Mouse (Mus musculus): Measurements from ENCODE around the gene E130309D02Rik. TPM values are rescaled to one million over a fixed set of nuclear protein-coding genes. Genes with fewer than 3 reads are reported as not detected.

Gene E130309D02Rik
- total RNA-seq, 1 experiment from 2014 or later: 20.7 TPM

DNA sequence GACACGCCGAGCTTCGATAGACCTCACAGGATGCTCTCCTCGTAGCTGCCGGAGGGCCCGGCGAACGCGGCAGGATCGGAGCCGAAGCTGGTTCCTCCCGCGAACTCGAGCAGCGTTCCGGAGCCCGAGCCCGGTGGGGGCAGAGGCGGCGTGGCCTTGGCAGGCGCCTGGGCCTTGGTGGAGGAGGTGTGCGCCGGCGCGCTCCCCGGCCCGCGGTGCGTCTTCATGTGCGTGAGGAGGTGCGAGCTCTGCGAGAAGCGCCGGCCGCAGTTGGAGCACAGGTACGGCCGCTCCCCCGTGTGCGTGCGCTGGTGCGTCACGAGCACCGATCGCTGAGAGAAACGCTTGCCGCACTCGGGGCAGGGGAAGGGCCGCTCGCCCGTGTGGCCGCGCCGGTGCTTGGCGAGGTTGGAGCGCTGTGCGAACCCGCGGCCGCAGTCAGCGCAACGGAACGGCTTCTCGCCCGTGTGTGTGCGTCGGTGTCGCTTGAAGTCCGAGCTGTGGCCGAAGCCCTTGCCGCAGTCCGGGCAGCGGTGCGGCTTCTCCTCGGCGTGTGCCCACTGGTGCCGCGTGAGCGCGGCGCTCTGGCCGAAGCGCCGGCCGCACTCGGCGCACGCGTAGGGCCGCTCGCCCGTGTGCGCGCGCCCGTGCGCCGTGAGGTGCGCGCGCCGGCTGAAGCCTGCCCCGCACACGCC, 61.8 kb downstream of the E130309D02Rik start:
- ATAC-seq (replicated peaks in 1 of 2; ENCODE audit: insufficient read depth in 1 of 2, low FRiP score in 2 of 2, low TSS enrichment in 1 of 2, low read depth in 1 of 2, poor library complexity in 2 of 2, severe bottlenecking in 2 of 2): no peak

GRCm38 (mm10) chr5:143252791-143253185, 62.4 kb downstream of the E130309D02Rik start:
- ATAC-seq (replicated peaks in 1 of 2; ENCODE audit: insufficient read depth in 1 of 2, low FRiP score in 2 of 2, low TSS enrichment in 1 of 2, low read depth in 1 of 2, poor library complexity in 2 of 2, severe bottlenecking in 2 of 2): no peak

GRCm38 (mm10) chr5:143252039-143252438, 63.1 kb downstream of the E130309D02Rik start:
- ATAC-seq (replicated peaks in 1 of 2; ENCODE audit: insufficient read depth in 1 of 2, low FRiP score in 2 of 2, low TSS enrichment in 1 of 2, low read depth in 1 of 2, poor library complexity in 2 of 2, severe bottlenecking in 2 of 2): no peak

Other genes with a start within 250 kb of the E130309D02Rik start
- gene Rnf216, start 202.4 kb downstream of the E130309D02Rik start, total RNA-seq (2017): 57.0 and 59.8 TPM in 2 replicates
- gene Olfr718-ps1, start 167.8 kb downstream of the E130309D02Rik start, total RNA-seq (2017): not detected in 2 replicates
- gene Rbak, start 134.6 kb downstream of the E130309D02Rik start, total RNA-seq (2017): 12.7 and 19.6 TPM in 2 replicates
- not detected in 2 replicates for gene Spdye4b, start 134.3 kb downstream of the E130309D02Rik start, total RNA-seq (2017)
- not detected in 2 replicates for gene Spdye4a, start 88.5 kb downstream of the E130309D02Rik start, total RNA-seq (2017)
- 26.0 and 28.5 TPM in 2 replicates for gene Zfp12, start 80.2 kb downstream of the E130309D02Rik start, total RNA-seq (2017)
- 5.4 and 8.0 TPM in 2 replicates for gene Zfp316, start 45.3 kb downstream of the E130309D02Rik start, total RNA-seq (2017)
- 0.38 TPM in 1 of 2 replicates, not detected in the other for gene Zfp853, start 21.7 kb downstream of the E130309D02Rik start, total RNA-seq (2017)
- gene Zdhhc4, start 13.9 kb upstream of the E130309D02Rik start, total RNA-seq (2017): 34.3 and 39.5 TPM in 2 replicates
- not detected in 2 replicates for gene Grid2ip, start 42.0 kb upstream of the E130309D02Rik start, total RNA-seq (2017)
- 61.3 and 76.2 TPM in 2 replicates for gene Kdelr2, start 88.5 kb upstream of the E130309D02Rik start, total RNA-seq (2017)
- gene Daglb, start 149.2 kb upstream of the E130309D02Rik start, total RNA-seq (2017): 9.8 and 11.5 TPM in 2 replicates
- gene Rac1, start 212.7 kb upstream of the E130309D02Rik start, total RNA-seq (2017): 107 and 130 TPM in 2 replicates